ENCODE assay signal across 9 mouse cellular contexts in the genomic region with DNA sequence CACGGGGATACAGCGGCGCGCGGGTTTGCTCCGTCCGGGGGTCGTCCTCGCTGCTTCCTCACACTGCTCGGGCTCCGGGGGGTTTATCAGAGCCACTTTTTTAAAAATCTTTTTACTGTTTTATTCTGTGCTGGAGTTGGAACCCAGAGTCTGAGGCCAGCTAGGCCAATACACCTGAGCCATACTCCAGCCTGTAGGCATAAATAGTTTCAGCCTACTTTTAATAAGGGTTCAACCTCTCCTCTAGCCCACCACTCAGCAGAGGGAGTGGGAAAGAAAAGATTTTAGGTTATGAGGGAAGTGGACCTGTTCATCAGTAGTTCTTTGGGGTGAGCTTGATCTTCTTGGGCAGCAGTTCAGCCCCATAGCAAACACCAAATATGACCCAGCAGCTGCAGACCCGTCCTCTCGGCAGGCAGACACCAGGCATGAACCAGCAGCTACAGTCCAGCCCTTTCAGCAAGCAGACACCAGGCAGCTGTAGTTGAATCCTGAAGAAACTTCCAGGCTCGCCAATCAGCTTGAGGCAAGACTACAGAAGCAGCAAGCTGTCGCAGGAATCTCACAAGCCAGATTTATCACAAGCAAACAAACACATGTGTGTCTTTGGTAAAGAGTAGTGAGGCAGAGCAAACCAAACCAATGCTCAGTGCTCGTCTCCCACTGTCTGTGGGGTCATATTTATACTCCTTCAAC. TPM values are rescaled to one million over a fixed set of nuclear protein-coding genes. Genes with fewer than 3 reads are reported as not detected.
DNase-seq lines count a peak whose midpoint lies in the region; ATAC-seq and TF ChIP-seq lines count a peak whose summit lies in the region.
"Had no signal": no experiment of that assay in that cellular context is flagged by ENCODE, and none has a peak within 500 bp of the region (broad histone marks: within the 10 kb centered on the region; RNA-seq: fewer than 3 reads in every experiment).

A gene (minus strand): TSS at position 51 of the 696 bp plus-strand sequence.

- no peak within 1 kb of the TSS for H3K4me3 ChIP-seq in midbrain, embryonic 11.5 days (ENCODE audit: low read depth, low read length)
- H3K4me3 ChIP-seq in midbrain, postnatal 0 days (ENCODE audit: low read depth, low read length) = no peak within 1 kb of the TSS
- H3K4me3 ChIP-seq in neural tube, embryonic 15.5 days (replicated peaks) = no peak within 1 kb of the TSS

- 71% methylated on average over 16 of the region's 16 CpGs for WGBS in midbrain, embryonic 11.5 days
- WGBS in midbrain, postnatal 0 days = 76% methylated on average over 15 of the region's 16 CpGs
- WGBS in neural tube, embryonic 15.5 days = 83% methylated on average over 15 of the region's 16 CpGs

- H3K9me3 ChIP-seq in midbrain, embryonic 11.5 days (ENCODE audit: control insufficient read depth, low read length) = no peaks in the 10 kb centered on the region
- no peaks in the 10 kb centered on the region for H3K9me3 ChIP-seq in midbrain, postnatal 0 days (ENCODE audit: low read length)
- H3K9me3 ChIP-seq in neural tube, embryonic 15.5 days (replicated peaks) = no peaks in the 10 kb centered on the region

- no peak within 1 kb of the TSS for H3K9ac ChIP-seq in midbrain, embryonic 11.5 days (ENCODE audit: low read length)
- no peak within 1 kb of the TSS for H3K9ac ChIP-seq in midbrain, postnatal 0 days (replicated peaks; ENCODE audit: low read length, poor library complexity, severe bottlenecking)
- H3K9ac ChIP-seq in neural tube, embryonic 15.5 days (replicated peaks) = no peak within 1 kb of the TSS

- TF ChIP-seq CTCF in midbrain, postnatal 0 days (IDR thresholded peaks at IDR 0.05) = no peak

- H3K27ac ChIP-seq in midbrain, embryonic 11.5 days (ENCODE audit: low read depth, low read length) = no peak within 1 kb of the TSS
- no peak within 1 kb of the TSS for H3K27ac ChIP-seq in midbrain, postnatal 0 days (ENCODE audit: low read depth, low read length)
- no peak within 1 kb of the TSS for H3K27ac ChIP-seq in neural tube, embryonic 15.5 days (replicated peaks)

- no peak for ATAC-seq in midbrain, embryonic 11.5 days (ENCODE audit: low FRiP score)
- no peak for ATAC-seq in midbrain, postnatal 0 days (ENCODE audit: low FRiP score)
- ATAC-seq in hematopoietic stem cell, adult 5-6 weeks (replicated peaks in 1 of 2; ENCODE audit: insufficient read depth in 1 of 2, low FRiP score in 2 of 2, low TSS enrichment in 1 of 2, low read depth in 1 of 2, poor library complexity in 2 of 2, severe bottlenecking in 2 of 2) = no peak
- no peak for ATAC-seq in neural tube, embryonic 15.5 days (ENCODE audit: low FRiP score)

- no peaks in the 10 kb centered on the region for H3K4me1 ChIP-seq in midbrain, embryonic 11.5 days (ENCODE audit: control insufficient read depth, insufficient read depth, low read length)
- H3K4me1 ChIP-seq in midbrain, postnatal 0 days (ENCODE audit: insufficient read depth, low read length) = no peaks in the 10 kb centered on the region
- H3K4me1 ChIP-seq in neural tube, embryonic 15.5 days = no peaks in the 10 kb centered on the region

- H3K36me3 ChIP-seq in midbrain, embryonic 11.5 days (ENCODE audit: control insufficient read depth, insufficient read depth, low read length) = no peaks in the 10 kb centered on the region
- no peaks in the 10 kb centered on the region for H3K36me3 ChIP-seq in midbrain, postnatal 0 days (ENCODE audit: insufficient read depth, low read length)
- no peaks in the 10 kb centered on the region for H3K36me3 ChIP-seq in neural tube, embryonic 15.5 days

- no peak within 1 kb of the TSS for H3K4me2 ChIP-seq in midbrain, embryonic 11.5 days
- no peak within 1 kb of the TSS for H3K4me2 ChIP-seq in midbrain, postnatal 0 days (ENCODE audit: low read depth, low read length, poor library complexity, severe bottlenecking)
- no peak within 1 kb of the TSS for H3K4me2 ChIP-seq in neural tube, embryonic 15.5 days

- H3K27me3 ChIP-seq in midbrain, embryonic 11.5 days (ENCODE audit: control insufficient read depth, insufficient read depth, low read length) = no peaks in the 10 kb centered on the region
- H3K27me3 ChIP-seq in midbrain, postnatal 0 days (ENCODE audit: insufficient read depth, low read length) = no peaks in the 10 kb centered on the region
- no peaks in the 10 kb centered on the region for H3K27me3 ChIP-seq in neural tube, embryonic 15.5 days (replicated peaks)

- DNase-seq in adrenal gland, postnatal 4 days (ENCODE audit: low spot score in 2 of 2) = no peak
- no peak for DNase-seq in adrenal gland, adult 18-20 months (ENCODE audit: low spot score in 2 of 2)
- no peak for DNase-seq in midbrain, embryonic 11.5 days (ENCODE audit: low spot score, missing footprints)
- no peak for DNase-seq in midbrain, postnatal 0 days (ENCODE audit: low spot score)
- no peak for DNase-seq in cerebellum, postnatal 4 days (ENCODE audit: low spot score in 2 of 2)
- no peak for DNase-seq in lung, adult 18-20 months
- DNase-seq: cerebellum, adult 9-11 months had no signal

RNA-seq across cellular contexts. Expression of the gene that starts here (rescaled TPM):
- total RNA-seq in adrenal gland, postnatal 4 days (2021) = 10 to 100 TPM; 30.9 to 31.2 TPM
- 10 to 100 TPM in 1 of 2 experiments, 1 to 10 TPM in 1; 4.1 to 11.3 TPM for total RNA-seq in adrenal gland, adult 18-20 months (2021)
- 39.3 and 42.3 TPM in 2 replicates for polyA plus RNA-seq in midbrain, embryonic 11.5 days (2014; fragmentation: Nextera tagmentation; extraction: Ambion mirVana)
- total RNA-seq in midbrain, postnatal 0 days (2014; rRNA removed) = 2.4 and 3.9 TPM in 2 replicates
- polyA plus RNA-seq in midbrain, postnatal 0 days (2015; fragmentation: Nextera tagmentation; extraction: Ambion mirVana) = 9.0 and 10.2 TPM in 2 replicates
- 35.8 and 41.2 TPM in 2 replicates for total RNA-seq in hematopoietic stem cell, adult 5-6 weeks (2017)
- 10.9 and 13.0 TPM in 2 replicates for polyA plus RNA-seq in neural tube, embryonic 15.5 days (2015; fragmentation: Nextera tagmentation; extraction: Ambion mirVana)
